Mouse (Mus musculus) lung, postnatal 25 days (tissue): ENCODE results near the gene Rbm17.
A peak's percentile ranks its signal among the peaks of the same experiment; 100 is the strongest.

Experiments
- DNase-seq: peaks from one replicate; pipeline ENCODE4 v3.0.0; 2022; ENCODE audit warnings: low spot score

Gene Rbm17

DNA sequence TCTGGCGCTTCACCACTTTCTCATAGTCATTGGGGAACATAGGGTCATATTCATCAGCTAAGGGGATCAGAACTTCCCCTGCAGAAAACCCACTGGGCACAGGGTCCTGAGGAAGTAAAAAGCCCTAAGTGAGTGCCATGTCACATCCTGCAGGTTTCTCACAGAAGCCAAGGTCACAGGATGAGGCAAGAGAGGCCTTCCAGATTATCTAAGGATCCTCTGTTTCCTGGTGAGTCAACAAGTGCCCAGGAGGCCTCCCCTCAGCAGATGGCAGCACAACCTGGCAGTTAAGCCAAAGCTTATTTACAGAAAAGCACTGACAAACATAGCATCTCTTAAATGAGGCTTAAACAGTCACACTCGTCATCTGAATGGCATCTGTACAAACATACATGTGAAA, 7.3 kb downstream of the Rbm17 start:
- no peak for DNase-seq

GRCm38 (mm10) chr2:11587996-11588395, 16.0 kb downstream of the Rbm17 start:
- no peak for DNase-seq

DNA sequence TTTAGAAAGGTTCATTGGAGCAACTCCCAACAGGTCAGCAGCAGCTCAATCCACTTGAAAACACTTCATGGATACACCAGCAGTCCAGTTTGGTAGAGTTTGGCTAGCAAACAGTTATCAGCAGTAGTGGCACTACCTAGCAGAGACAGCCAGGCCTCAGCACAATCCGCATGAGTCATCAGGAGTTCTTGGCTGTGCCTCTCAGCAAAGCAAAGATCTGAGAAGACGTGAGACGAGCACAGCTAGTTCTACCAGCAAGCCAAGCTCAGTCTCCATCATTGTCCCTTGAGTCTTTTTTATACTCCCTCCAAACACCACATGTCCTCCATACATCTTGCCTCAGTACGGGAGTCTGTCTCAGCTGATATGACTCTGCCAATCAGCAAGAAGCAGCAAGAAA, 24.6 kb downstream of the Rbm17 start:
- no peak for DNase-seq

- no peak for DNase-seq
Measured at GRCm38 (mm10) chr2:11578187-11578586, 25.8 kb downstream of the Rbm17 start.

DNA sequence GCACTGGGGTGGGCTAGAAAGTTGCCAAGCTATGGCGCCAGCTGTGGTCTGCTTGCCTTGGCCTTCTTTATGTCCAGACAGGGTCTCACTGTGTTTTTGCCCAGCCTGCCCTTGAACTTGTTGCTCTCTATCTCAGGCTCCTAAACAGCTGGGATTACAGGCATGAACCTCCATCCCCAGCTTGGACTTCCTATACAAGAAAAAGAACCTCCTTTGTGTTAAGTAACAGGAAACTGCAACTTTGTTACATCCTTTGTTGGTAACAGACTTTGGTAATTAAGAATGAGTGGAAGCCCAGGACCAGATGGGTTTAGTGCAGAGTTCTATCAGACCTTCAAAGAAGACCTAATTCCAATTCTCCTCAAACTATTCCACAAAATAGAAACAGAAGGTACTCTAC, 30.3 kb downstream of the Rbm17 start:
- DNase-seq, result no peak

- no peak for DNase-seq
Measured at GRCm38 (mm10) chr2:11571004-11571535, 32.9 kb downstream of the Rbm17 start.

DNA sequence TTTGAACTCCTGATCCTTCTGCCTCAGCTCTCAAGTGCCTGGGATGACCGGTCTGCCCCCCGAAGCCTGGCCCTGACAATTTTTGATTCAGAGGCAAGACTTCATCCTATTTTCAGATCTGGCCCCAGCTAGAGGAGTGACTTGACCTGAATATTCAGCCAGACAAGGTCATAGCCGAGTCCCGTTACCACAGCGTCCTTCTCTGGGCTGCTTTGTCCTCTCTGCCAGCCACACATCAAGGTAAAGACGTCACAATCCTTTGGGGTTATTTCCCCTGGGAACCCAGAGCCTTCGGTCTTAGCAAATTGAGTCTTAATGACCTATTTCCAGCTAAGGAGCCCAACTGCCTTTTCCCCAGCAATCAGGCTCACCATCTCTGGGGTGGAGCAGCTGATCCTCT, 35.5 kb downstream of the Rbm17 start:
- DNase-seq, result no peak

- no peak for DNase-seq
Measured at GRCm38 (mm10) chr2:11567781-11568362, 36.1 kb downstream of the Rbm17 start.

DNA sequence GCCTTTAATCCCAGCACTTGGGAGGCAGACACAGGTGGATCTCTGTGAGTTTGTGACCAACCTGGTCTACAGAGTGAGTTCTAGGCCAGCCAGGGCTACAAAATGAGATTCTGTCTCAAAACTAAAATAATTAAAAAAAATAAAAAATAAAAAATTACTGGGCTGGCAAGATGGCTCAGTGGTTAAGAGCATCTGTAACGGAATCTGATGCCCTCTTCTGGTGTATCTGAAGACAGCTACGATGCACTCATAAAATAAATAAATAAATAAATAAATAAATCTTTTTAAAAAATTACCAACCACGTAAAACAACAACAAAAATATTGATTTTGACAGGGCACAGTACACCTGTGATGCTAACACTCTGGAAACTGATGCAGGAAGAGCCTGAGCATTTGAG, 37.1 kb downstream of the Rbm17 start:
- no peak for DNase-seq

- DNase-seq, result no peak
Measured at GRCm38 (mm10) chr2:11566241-11566640, 37.7 kb downstream of the Rbm17 start.

DNA sequence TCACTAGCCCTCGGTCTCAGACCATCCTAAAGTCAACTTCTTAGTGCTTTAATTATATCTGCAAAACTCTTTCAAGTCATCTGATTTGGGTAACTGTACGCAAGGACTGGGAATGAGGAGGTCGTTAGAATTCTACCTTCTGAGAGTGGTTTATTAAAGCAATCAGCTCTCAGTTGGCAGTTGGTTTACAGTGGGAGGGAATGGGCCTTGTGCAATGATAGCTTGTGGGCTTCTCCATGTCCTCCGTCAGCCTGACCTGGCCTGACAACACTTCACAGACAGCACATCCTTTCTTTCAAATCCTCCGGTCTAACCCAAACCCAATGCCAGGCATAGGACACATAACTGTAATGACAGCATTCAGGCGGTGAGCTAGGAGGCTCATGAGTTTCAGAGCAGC, 39.2 kb downstream of the Rbm17 start:
- no peak for DNase-seq

GRCm38 (mm10) chr2:11563256-11563655, 40.7 kb downstream of the Rbm17 start:
- no peak for DNase-seq

DNA sequence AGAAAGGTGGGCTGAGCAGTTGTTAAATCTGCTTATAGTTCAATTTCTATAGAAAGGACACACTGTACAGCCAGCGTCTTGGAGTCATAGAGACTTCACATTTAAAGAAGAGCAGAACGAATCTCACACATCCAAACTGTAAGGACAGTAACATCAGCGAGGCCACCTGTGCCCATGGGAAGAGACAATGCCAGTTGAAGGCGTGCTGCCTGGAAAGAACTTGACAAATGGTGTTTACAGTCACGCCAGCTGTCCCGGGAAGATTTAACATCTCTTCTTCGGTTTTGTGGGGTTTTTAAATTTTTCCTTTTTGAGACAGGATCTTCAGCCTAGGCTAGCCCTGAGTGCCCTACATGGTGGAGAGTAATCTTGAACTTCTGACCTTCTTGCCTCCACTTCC, 45.3 kb downstream of the Rbm17 start:
- no peak for DNase-seq

GRCm38 (mm10) chr2:11557244-11557643, 46.7 kb downstream of the Rbm17 start:
- DNase-seq, result no peak

DNA sequence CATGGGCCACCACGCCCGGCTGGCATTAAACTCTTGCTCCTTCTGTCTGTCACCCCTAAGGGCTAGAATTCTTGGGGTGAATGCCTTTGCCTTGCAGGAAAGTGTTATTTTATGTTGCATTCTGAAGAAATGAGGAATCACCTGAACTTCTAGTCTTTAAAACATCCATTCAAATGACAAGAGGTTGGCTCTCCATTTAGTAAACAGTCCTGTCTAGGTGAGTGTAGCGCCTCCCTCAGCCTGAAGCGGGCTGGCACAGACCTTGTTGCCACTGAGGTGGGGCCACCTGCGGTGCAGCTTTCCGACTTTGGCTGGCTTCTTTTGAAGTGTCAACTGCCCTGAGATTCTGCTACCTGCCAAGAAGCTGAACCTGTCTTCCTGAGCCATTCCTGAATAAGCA, 48.6 kb downstream of the Rbm17 start:
- no peak for DNase-seq

DNA sequence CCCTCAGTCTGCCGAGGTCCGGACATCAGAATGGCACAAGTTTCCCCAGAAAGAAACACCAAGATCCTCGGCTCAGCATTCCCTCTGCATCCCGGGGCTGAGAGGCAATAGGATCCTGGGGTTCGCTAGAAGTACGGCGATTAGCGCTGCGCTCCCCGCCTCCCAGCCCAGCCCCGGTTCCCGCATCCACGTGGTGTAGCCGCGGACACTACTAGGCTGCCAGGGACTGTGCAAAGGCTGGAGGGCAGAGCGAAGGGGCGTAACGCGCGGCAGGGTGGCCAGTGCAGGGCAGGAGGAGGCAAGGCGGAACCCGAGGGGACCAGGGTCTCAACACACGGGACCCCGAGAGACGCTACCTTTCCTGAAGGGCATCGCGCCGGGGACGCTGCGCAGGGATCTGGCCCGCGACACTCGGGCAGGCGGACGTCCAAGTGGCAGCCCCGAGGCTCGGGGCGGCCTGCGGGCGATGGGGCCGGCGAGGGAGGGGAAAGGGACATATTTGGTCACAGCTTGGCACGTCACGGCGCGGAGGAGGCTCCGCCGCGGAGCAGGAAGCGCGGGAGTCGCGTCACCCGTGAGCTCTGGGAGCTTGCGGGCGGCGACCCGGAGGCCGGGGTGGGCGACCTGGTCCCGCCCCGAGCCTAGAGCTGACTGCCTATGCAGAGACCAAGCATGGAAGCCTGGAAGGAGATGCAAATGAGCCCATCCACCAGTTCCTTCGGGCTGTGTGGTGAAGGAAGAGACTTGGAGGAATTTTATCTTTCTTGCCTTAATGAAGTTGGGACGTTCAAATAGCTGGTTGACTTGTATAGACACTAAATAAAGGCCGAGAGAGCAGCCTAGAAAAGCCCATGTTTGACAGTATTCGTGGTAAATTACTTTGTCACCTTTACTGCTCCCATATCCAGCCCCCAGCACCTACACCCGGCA, 50.2 kb downstream of the Rbm17 start, which contains the start of gene Pfkfb3:
TSS of gene Pfkfb3 (minus strand) at position 607 of the 930 bp plus-strand sequence.
- DNase-seq, result peak; percentile 86

- no peak for DNase-seq
Measured at GRCm38 (mm10) chr2:11552966-11553451, 50.9 kb downstream of the Rbm17 start.

DNA sequence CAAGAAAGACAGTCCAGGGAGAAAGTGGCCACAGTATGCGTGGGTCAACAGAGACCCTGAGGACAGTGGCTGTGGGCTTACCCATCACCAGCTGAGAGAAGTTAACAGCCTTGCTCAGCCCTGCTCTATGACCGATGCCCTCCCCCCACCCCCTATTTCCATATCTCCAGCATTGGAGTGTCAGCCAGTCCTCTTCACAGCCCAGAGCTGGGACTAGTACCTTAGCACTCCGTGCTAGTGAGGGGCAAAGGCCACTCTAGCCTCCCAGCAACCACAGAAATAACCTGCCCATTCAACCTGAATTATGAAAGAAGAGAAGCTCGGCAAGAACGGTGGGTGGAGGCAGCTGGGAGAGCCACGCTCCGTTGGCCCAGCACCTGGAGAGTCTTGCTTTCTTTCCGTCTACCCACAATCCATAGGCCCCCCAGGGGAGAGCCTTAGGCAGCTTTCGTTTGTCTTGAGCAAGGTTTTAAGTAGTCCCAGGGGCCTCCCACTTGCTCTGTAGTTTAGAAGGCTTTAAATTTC, 51.6 kb downstream of the Rbm17 start:
- DNase-seq, result no peak

- DNase-seq, result no peak
Measured at GRCm38 (mm10) chr2:11551726-11552125, 52.2 kb downstream of the Rbm17 start.

GRCm38 (mm10) chr2:11548508-11548907, 55.4 kb downstream of the Rbm17 start:
- no peak for DNase-seq

DNA sequence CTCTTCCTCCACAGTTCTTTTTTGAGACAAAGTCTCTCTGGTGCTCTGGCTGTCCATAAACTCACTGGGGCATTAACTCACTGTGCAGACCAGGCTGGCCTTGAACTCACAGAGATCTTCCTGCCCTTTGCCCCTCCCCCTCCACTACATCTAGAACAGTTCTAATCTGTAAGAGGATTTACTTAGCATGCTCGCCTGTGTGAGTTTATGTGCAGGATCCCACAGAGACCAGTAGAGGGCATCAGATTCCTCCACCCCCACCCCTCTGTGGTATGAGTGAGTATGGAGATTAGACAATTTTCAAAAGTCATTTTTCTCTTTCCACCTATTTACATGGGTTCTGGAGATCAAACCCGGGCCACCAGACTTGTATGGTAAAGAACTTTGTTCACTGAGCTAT, 56.3 kb downstream of the Rbm17 start:
- DNase-seq, result no peak

- DNase-seq, result no peak
Measured at GRCm38 (mm10) chr2:11546091-11546490, 57.9 kb downstream of the Rbm17 start.

GRCm38 (mm10) chr2:11545380-11545779, 58.6 kb downstream of the Rbm17 start:
- no peak for DNase-seq
